Mouse (Mus musculus) spleen, postnatal 4 days (tissue): ENCODE measurements around the gene Tm9sf2.
A peak's percentile ranks its signal among the peaks of the same experiment; 100 is the strongest.
"Not testable (repeated sequence)": the region's sequence is repeated elsewhere in the genome, so short reads cannot be mapped to it uniquely, and the experiment has no call there.

Experiments used
- DNase-seq, 2 experiments: peaks; one replicate each; pipeline ENCODE4 v3.0.0; 2022; ENCODE audit warnings: low spot score in 2 of 2

Gene Tm9sf2

GRCm38 (mm10) chr14:122099584-122099983 lies 7.3 kb upstream of the Tm9sf2 start:
- DNase-seq: no peak

DNA sequence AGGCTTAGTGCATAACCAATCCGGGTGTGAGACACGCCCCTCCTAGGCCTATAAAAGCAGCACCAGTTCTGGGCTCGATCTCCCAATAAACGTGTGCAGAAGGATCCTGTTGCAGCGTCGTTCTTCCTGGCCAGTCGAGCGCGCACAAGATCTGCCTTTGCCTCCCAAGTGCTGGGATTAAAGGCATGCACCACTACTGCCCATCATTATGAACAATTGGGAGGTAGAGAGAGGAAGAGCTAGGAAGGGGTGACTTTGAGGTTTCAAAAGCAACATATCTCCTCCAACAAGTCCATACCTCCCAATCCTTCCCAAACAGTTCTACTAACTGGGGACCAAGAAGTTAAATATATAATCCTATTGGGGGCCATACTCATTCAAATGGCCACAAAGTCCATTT lies 4.9 kb upstream of the Tm9sf2 start:
- not testable (repeated sequence) for DNase-seq

DNA sequence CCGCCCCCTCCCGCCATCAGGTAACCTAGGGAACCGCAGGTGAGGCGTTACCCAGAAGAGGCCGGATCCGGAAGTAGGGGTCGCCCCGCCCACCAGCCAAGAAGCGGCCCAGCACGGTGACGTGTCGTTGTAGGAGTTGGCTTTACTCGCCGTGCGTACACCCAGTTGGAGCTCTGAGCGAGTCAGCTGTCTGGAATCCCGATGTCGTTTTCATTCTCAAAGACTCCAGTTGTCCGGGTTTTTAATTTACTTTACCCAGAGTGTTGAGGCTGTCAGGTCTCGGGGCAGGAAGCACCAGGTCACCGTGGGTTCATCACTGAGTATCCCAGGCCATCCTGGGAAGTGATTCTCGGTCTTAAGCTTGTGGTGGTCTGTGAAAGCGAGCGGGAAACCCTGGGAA lies 2.0 kb upstream of the Tm9sf2 start:
- DNase-seq: peak; percentile 93 to 94

DNA sequence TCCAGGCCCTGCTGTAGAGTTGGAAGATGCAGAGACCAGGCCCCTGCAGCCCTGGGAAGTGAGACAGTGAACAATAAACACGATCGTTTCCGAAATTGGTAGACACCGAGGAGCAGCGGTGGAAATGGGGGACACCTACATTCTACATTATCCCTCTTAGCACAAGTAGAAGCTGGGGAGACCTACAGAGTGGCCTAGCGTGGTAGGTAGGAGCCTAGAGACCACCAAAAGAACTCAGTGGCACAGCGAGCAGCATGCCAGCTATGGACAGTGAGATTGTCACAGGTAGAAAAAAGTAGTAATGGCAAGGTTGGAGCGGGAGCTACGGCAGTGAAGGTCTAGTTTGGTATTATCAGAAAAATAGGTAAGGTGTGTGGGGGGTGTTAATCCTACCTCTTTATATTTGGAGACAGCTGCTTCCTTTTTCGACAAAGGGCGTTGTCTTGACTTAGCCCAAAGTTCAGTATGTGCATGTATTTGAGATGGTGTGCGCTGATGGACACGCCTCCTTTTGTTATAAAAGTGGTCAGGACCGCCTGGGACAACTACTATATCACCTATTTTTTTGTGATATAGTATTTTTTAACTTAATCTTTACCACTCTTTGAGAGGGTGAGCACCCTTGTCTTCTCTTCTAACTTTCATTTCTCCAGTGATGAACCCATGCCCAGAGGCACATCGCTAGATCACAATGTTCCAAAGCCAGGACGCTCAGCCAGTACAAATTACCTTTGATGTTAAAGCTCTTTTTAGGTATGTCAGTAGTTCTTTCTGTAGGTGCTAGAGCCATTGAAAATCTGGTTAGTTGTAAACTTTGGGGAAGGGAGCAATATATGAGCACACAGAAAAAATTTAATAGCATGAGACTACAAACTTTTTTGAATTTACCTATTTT lies 1.2 kb upstream of the Tm9sf2 start:
- peak in 1 of 2 experiments; percentile 52 for DNase-seq

DNA sequence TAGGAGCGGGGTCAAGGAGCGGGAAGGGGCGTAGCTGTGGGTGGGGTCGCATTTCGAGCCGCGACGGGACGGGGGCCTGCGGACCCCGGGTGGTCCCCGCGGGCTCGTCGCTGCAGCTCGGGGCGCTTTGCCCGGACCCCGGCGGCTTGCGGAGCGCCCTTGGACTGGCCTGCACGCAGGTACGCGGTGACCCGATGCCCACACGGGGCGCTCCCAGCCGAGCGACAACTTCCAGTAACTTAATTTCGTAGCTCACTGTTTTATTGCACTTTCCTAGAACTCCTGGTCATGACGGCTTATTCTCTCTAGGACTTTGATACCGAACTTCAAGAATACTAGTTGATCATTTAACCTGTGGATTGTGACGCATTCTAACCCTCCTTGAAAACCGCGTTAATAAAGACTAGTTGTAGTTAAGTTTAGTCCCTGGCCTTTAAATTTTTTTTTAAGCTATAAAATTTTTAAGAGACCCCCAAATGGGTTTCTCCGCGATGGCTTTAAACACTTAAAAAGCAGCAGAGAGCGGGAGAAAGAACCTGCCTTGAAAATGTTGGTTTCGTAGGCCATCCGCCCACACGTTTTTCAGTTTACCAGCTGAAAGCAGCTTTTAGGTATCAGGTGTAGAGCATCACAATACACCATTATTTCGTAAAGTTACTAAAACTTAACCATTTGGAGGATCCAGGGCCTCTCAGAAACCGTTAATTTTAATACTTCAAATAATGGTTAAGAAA lies 810 bp downstream of the Tm9sf2 start:
- peak; percentile 50 to 82 for DNase-seq

GRCm38 (mm10) chr14:122111681-122112080 lies 4.8 kb downstream of the Tm9sf2 start:
- no peak for DNase-seq

DNA sequence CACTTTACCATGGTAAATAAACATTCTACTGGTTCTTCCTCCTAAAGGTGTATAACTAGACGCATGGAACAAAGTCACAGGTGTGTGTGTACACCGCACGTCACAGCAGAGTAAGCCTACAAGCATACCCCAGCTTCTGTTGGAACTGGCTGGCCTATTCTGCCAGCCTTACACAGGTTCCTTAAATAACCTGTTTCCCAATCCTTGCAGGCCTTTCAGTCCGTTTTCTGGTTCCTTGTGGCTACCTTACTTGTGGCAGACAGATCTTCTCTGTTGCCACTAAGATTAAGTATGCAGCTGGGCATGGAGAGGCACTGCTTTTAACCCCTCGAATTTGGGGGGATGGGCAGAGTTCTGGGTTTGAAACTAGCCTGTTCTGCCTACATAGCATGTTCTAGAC lies 5.5 kb downstream of the Tm9sf2 start:
- no peak for DNase-seq

GRCm38 (mm10) chr14:122116200-122116599 lies 9.4 kb downstream of the Tm9sf2 start:
- no peak for DNase-seq

DNA sequence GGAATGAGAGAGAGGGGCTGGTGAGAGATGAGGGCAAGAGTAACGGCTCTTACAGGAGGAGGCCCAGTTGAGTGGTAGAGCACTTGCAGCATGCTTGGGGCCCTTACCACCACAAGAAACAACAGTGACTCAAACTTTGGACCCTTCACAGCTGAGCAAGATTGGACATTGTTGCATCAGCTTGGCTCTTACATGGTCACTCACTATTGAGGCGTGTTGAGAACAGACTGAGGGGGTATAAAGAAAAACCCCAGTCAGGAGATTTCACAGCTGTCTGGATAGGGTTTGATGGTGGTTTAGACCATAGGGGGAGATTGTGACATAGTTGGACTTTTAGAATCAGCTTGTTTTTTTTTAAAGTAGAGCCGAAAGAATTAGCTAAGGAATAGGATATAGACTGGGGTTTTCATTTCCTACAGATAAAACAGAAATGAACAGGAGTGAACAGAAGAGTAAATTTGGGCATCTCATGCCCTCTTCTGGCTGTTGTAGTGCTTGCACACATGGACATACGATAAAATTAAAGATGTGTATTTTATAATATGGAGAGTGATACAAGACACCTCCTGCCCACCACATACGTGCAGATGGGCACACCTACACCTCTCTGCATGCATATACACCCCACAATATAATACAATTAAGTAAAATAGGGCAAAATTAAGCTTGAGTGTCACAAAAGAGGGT lies 23.4 kb downstream of the Tm9sf2 start:
- no peak for DNase-seq

- DNase-seq: no peak
These were observed 24.8 kb downstream of the Tm9sf2 start for GRCm38 (mm10) chr14:122131644-122132043.

- no peak for DNase-seq
These were observed 29.6 kb downstream of the Tm9sf2 start for GRCm38 (mm10) chr14:122136368-122136928.

DNA sequence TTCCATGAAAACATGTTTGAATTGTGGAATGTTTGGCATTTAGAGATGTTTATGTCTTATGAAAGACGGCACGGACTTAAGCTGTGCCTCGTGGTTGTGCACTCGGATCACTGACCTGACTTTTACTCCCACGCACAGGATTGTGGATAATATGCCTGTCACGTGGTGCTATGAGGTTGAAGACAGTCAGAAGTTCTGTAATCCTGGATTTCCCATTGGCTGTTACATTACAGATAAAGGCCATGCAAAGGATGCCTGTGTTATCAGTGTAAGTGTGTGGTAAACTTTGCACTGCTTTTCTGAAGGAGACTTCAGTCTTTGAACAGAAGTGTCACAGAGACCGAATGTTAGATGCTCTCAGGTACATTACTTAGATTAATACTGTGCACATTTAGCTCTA lies 30.4 kb downstream of the Tm9sf2 start:
- DNase-seq: no peak

DNA sequence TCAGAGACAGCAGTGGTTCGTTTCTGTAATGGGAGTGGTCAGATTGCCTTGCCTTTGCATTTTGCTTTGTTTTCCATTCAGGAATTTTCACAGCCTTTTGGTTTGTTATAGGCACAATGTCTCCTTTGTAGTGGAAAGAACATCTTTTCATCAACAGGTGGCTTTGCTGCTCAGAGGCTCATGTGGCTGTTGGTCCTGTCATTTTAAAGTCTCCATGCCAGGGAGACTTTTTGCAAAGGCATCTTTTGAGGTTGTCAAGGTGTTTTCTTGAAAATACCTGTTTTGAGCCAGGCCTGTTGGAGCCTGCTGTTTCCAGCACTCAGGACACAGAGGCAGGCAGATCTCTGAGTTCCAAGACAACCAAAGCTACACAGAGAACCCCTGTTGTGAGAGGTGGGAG lies 33.3 kb downstream of the Tm9sf2 start:
- DNase-seq: no peak

DNA sequence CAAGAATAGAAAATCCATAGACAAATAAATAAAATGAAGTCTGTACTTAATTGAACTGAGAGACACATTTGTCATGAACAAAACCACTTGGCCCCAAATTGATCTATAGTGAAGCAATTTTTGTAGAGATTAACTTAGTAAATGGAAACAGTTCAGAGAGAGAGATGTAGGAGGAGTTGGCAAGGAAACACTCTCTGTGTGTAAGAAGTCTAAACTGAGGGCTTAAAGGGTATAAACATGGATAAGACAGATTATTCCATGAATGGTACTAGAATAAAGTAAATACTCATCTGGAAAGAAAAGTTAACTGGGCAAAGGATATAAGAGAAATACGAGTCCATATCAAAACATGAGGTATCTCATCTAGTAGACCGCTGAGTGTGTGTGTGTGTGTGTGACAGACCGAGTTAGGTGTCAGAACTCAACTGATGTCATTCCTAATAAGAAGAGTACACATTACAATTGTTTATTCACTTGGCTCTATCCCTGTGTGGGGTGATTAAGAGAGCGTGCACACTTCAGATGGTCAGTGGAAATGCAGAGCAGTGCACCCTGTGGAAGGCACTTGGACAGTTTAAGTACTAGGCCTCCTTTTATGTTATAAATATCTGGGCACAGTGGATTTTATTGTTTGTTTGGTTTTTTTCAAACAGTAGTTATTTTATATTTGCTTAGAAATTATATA lies 36.9 kb downstream of the Tm9sf2 start:
- no peak for DNase-seq

DNA sequence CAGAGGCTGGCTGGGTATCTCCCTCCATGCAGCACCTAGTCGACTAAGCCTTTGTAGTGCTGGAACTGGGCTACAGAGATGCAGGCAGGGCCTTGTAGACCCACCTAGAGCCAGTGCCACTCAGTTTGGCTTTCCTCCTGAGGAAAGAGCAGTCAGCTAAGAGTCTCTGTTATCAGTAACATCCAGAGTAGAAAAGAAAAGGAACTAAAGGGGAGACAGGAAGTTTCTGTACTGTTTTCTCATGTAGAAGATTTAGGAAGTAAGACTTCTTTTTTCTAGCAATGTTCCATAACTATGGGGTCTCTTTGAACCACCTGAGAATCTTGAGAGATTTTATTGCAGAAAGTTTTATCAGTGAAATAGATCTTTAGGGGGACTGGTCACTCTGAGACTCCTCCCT lies 38.5 kb downstream of the Tm9sf2 start:
- DNase-seq: no peak

DNA sequence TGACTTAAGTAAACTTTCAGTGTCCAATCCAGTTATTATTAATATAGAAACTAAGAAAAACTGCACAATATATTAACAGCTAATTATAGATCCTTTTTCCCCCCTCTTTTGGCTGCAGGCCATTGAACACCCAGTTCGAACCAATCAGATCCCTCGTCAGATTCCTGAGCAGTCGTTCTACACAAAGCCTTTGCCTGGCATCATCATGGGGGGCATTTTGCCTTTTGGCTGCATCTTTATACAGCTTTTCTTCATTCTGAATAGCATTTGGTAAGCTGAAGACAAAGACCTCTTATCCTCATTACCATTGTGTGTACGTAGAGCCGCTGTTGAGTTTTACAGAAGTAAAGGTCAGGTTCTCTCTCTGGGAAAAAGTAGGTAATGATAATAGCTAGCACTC lies 43.8 kb downstream of the Tm9sf2 start:
- DNase-seq: no peak

- DNase-seq: no peak
These were observed 50.9 kb downstream of the Tm9sf2 start for GRCm38 (mm10) chr14:122157738-122158137.

- no peak for DNase-seq
These were observed 54.1 kb downstream of the Tm9sf2 start for GRCm38 (mm10) chr14:122160916-122161315.

- DNase-seq: no peak
These were observed 62.1 kb downstream of the Tm9sf2 start for GRCm38 (mm10) chr14:122168912-122169311.

DNA sequence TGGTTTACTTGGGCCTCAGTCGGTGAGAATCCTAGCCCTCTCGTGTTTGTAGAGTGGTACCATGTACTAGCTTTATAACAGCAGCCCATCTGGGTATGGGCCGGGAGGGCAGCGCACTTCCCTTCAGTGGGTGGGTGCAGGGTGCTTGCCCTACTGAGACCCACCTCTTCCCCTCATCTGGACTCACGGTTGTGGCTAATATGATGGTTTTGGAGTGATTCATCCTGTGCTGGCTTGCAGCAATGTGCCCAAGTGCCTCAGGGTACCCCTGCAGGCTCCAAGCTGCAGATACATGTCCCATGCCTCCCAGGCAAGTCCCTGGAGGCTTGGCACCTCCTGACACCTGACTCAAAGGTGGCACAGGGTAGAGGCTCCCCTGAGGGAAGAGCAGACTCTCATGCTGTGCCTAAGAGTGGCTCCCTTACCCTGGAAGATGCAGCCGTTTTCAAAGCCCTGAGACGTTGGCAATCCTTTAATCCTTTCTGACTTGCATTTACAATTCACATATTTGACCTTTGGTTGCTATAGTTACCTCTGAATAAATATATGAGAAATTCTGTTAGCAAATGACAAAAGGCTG lies 63.5 kb downstream of the Tm9sf2 start:
- DNase-seq: no peak

DNA sequence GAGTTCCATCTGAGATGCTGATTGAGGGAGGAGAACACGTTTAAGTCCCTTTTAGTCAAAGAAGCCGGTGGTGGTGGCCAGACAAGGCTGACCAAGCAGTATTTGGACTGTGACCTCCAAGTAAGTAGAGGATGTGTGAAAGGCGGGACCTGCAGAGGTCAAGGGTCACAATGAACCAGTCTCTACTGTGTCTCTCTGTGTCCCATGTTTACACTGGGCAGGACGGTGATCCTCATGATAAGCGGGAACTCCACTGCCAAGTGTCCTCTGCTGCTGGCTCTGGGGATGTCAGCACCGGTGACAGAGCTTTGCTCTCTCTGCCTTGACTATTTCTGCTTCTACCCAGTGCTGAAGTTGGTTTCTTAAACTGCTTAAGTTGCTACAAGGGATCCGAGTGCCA lies 64.2 kb downstream of the Tm9sf2 start:
- no peak for DNase-seq
